Mouse (Mus musculus) thymus, adult 2 months (tissue): ENCODE results near the gene Pcnx2. TPM values are rescaled to one million over a fixed set of nuclear protein-coding genes. Genes with fewer than 3 reads are reported as not detected.

ENCODE experiments used
- DNase-seq: peaks from one replicate; pipeline ENCODE4 v3.0.0; 2021
- H3K27ac ChIP-seq: fragments of 200-500 bp; 2 replicates; pipeline ENCODE4 v1.5.1; 2012; ENCODE audit warnings: low read length, control low read depth; ENCODE audit not compliant: control insufficient read depth, insufficient read depth
- H3K27me3 ChIP-seq: fragments of 200-500 bp; 2 replicates; pipeline ENCODE4 v1.6.1; 2012; ENCODE audit warnings: mild to moderate bottlenecking, low read length, moderate library complexity, mixed read lengths; ENCODE audit not compliant: control insufficient read depth, insufficient read depth
- H3K36me3 ChIP-seq: fragments of 200-500 bp; 2 replicates; pipeline ENCODE4 v1.6.1; 2012; ENCODE audit warnings: mild to moderate bottlenecking, low read length, moderate library complexity; ENCODE audit not compliant: control insufficient read depth, insufficient read depth
- H3K4me1 ChIP-seq: fragments of 200-500 bp; replicated peaks from 2 replicates; pipeline ENCODE4 v1.6.1; 2012; ENCODE audit warnings: low read length; ENCODE audit not compliant: control insufficient read depth, insufficient read depth
- H3K4me3 ChIP-seq: fragments of 200-500 bp; 2 replicates; pipeline ENCODE4 v1.5.1; 2012; ENCODE audit warnings: mild to moderate bottlenecking, low read length, control low read depth, moderate library complexity; ENCODE audit not compliant: control insufficient read depth, insufficient read depth
- CTCF ChIP-seq: fragments of 200-500 bp; IDR thresholded peaks from 2 replicates; pipeline ENCODE4 v1.5.1; 2012; ENCODE audit warnings: mild to moderate bottlenecking, control low read depth, low read length, moderate library complexity, borderline replicate concordance; ENCODE audit not compliant: control insufficient read depth, poor library complexity, insufficient read depth; ENCODE audit errors: extremely low read depth
- POLR2A ChIP-seq: fragments of 200-500 bp; IDR thresholded peaks from 2 replicates; pipeline ENCODE4 v1.6.1; 2012; ENCODE audit warnings: mild to moderate bottlenecking, low read length, control low read depth, moderate library complexity; ENCODE audit not compliant: control insufficient read depth, poor library complexity, insufficient read depth; ENCODE audit errors: extremely low read depth
- WGBS: fragments of 180-500 bp; shearing (Covaris S2); methylation state at CpG from one replicate; pipeline ENCODE4 v1.1.7; 2018; 5-methylcytosine and 5-hydroxymethylcytosine counted together
- polyA plus RNA-seq: library from polyadenylated mRNA; depleted of rRNA; stranded (reverse); fragments of >200 nt; gene quantifications from 2 replicates; pipeline ENCODE4 v1.2.3, GENCODE M21; 2012

Pcnx2 gene
- polyA plus RNA-seq, 1 experiment = 0.34 TPM

GRCm38 (mm10) chr8:125775031-125775430, 123.1 kb downstream of the Pcnx2 start:
- H3K4me1 ChIP-seq = no peaks in the 10 kb centered on the region
- no peaks in the 10 kb centered on the region for H3K36me3 ChIP-seq
- no peak overlapping the region for H3K27ac ChIP-seq
- H3K27me3 ChIP-seq = no peaks in the 10 kb centered on the region
- TF ChIP-seq CTCF (no peak), POLR2A (no peak)
- DNase-seq = no peak
- H3K4me3 ChIP-seq = no peak overlapping the region
- 86% methylated on average over 3 of the region's 3 CpGs for WGBS

GRCm38 (mm10) chr8:125773281-125773803, 124.8 kb downstream of the Pcnx2 start:
- Histone ChIP-seq H3K4me1 (no peaks in the 10 kb centered on the region), H3K4me3 (no peak overlapping the region), H3K27me3 (no peaks in the 10 kb centered on the region), H3K27ac (no peak overlapping the region), H3K36me3 (no peaks in the 10 kb centered on the region)
- no peak for DNase-seq
- 93% methylated on average over 7 of the region's 7 CpGs for WGBS
- TF ChIP-seq CTCF = no peak
- TF ChIP-seq POLR2A = no peak

DNA sequence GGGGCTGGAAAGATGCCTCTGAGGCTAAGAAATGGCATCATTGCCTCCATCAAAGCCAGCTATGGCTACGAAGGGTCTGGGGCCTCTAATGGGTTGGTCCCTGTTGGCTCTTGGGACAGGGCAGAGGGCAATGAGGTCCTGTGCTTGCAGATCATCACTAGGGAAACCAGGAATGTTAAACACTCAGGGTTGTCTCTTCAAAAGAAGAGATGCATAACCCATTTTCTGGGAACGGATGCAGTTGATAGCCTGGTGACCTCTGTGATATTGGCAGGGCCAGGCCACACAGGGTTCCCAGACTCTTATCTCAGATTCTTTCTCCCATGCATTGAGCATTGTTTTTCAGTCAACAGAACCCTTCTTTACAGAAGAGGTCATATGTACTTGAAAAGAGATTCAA, 125.8 kb downstream of the Pcnx2 start:
- Histone ChIP-seq H3K27me3 (no peaks in the 10 kb centered on the region), H3K27ac (no peak overlapping the region), H3K4me3 (no peak overlapping the region), H3K4me1 (no peaks in the 10 kb centered on the region), H3K36me3 (no peaks in the 10 kb centered on the region)
- DNase-seq = no peak
- WGBS = 93% methylated on average over 2 of the region's 2 CpGs
- TF ChIP-seq CTCF (no peak), POLR2A (no peak)

DNA sequence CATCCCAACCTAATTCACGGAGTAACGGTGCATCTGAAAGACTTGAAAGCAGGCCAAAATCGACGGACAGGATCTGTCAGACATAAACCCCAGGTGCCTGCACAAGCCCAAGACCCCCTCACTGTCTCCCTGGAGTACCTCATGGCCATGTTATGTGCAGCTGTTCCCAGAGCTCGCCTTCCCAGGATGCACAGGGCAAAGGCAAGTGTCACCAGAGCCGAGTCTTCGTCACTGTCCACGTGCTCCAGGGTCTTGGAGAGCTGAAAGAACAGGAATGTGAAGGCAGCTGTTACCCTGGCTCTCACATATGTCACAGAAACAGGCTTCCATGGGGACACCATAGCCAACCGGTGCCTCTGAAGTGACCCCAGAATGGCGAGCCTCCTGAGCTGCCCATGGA, 130.0 kb downstream of the Pcnx2 start:
- H3K4me3 ChIP-seq = no peak overlapping the region
- no peaks in the 10 kb centered on the region for H3K36me3 ChIP-seq
- DNase-seq = no peak
- 92% methylated on average over 10 of the region's 10 CpGs for WGBS
- H3K27me3 ChIP-seq = no peaks in the 10 kb centered on the region
- TF ChIP-seq CTCF (no peak), POLR2A (no peak)
- no peak overlapping the region for H3K27ac ChIP-seq
- H3K4me1 ChIP-seq = no peaks in the 10 kb centered on the region

GRCm38 (mm10) chr8:125763066-125763786, 134.9 kb downstream of the Pcnx2 start:
- no peak overlapping the region for H3K27ac ChIP-seq
- no peaks in the 10 kb centered on the region for H3K4me1 ChIP-seq
- H3K36me3 ChIP-seq = no peaks in the 10 kb centered on the region
- DNase-seq = no peak
- no peaks in the 10 kb centered on the region for H3K27me3 ChIP-seq
- 90% methylated on average over 16 of the region's 16 CpGs for WGBS
- TF ChIP-seq CTCF (no peak), POLR2A (no peak)
- H3K4me3 ChIP-seq = no peak overlapping the region

DNA sequence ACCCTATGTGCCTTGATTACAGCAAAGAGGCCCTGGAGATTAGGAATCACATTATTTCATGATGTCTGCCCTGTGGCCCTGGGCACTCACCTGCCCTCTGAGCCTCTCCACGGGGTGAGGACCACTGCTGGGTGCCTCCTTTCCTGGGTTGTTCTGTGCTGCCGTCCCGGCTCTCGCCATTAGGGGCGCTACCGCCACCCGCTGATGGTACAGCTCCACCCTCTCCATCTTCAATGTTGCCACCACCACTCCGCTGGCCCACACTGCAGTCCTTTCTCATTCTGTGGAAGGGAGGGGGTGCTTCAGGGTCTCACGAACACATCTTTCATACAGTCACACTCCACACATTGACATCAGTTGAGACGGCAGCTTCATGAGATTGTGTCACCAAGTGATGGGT, 139.1 kb downstream of the Pcnx2 start:
- WGBS = 57% methylated on average over 10 of the region's 10 CpGs

DNA sequence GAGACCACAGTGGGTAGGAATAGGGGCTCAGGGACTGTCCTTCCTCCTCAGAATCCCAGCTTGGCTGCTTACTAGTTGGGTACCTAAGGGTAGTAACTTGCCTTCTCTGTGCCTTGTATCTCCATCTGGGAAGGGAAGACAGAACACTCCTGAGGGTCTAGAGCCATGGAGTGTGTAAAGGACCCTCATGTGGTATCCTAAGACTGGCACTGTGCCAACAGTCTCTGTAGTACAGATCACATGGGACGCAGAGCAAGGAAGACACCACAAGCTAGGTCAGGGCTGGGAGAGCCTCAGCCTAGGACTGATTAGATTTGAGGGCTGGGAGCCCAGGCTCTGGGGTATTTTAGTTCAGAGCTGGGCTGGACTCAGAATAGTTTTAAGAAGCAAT, 141.0 kb downstream of the Pcnx2 start:
- DNase-seq = no peak
- 86% methylated on average over 1 of the region's 1 CpGs for WGBS
- Histone ChIP-seq H3K4me1 (no peaks in the 10 kb centered on the region), H3K27me3 (no peaks in the 10 kb centered on the region), H3K4me3 (no peak overlapping the region), H3K27ac (no peak overlapping the region), H3K36me3 (no peaks in the 10 kb centered on the region)
- TF ChIP-seq CTCF (no peak), POLR2A (no peak)

More for the DNA sequence above, 139.1 kb downstream of the Pcnx2 start:
- H3K27ac ChIP-seq = no peak overlapping the region
- no peak overlapping the region for H3K4me3 ChIP-seq
- no peaks in the 10 kb centered on the region for H3K36me3 ChIP-seq
- H3K4me1 ChIP-seq = no peaks in the 10 kb centered on the region
- TF ChIP-seq POLR2A = no peak
- TF ChIP-seq CTCF = peak; percentile 73; the same call in 1 of the 2 replicates
- H3K27me3 ChIP-seq = no peaks in the 10 kb centered on the region
- DNase-seq = peak; percentile 70
